Mouse (Mus musculus) G1E (cell line): Measurements from ENCODE around the gene Pafah2.

ENCODE experiments used
- GATA2 ChIP-seq: IDR thresholded peaks from 2 replicates; pipeline ENCODE4 v1.6.1; 2012; ENCODE audit warnings: low read depth, low read length, inconsistent platforms, borderline replicate concordance
- TAL1 ChIP-seq: conservative IDR thresholded peaks from 2 replicates; pipeline ENCODE4 v1.6.1; 2012; ENCODE audit warnings: low read depth, low read length, inconsistent platforms, mixed read lengths

DNA sequence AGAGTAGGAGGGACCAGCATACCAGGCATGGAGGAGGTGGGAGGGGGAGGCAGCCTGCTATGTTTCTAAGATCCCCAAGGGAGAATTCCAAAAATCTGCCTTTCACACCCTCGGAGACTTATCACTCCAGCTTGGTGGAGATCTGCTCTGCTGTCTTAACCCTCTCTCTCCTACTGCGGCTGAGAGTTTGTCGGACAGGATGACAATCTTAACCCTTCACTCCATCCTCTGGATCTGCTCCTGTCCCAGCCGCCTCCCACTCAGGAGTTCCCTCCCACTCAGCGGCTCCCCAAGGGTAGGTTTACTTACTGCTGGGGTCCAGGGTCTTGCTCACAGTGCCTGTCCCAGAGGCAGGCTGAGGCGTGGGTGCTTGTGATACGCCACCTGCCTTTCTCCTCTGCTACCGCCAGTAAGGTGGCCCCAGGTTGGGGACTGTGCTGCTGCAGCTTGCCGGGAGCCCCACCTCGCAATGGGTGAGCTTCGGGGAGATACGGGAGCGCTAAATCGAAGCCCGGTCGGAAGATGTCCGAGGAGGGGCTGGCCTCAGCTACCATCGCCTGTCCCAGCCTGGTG, 25.4 kb upstream of the Pafah2 start:
- TF ChIP-seq TAL1 (no peak), GATA2 (no peak)
